Mouse (Mus musculus) gastrocnemius, adult 2 months (tissue): Measurements from ENCODE around the gene Odf2l. TPM values are rescaled to one million over a fixed set of nuclear protein-coding genes. Genes with fewer than 3 reads are reported as not detected.

Source experiments
- DNase-seq: peaks from one replicate; pipeline ENCODE4 v3.0.0; 2022
- H3K27ac ChIP-seq: fragments of 200-600 bp; 2 replicates; pipeline ENCODE4 v1.8.1; 2022; ENCODE audit warnings: mild to moderate bottlenecking
- H3K4me3 ChIP-seq: fragments of 200-600 bp; 2 replicates; pipeline ENCODE4 v1.8.1; 2022; ENCODE audit warnings: mild to moderate bottlenecking, moderate library complexity
- CTCF ChIP-seq: fragments of 200-600 bp; IDR thresholded peaks from 2 replicates; pipeline ENCODE4 v1.8.1; 2022; ENCODE audit warnings: antibody characterized with exemption, mild to moderate bottlenecking, moderate library complexity
- intact Hi-C: fragments of 180-260 bp; cut with DNase I; formaldehyde crosslinking; loops from one replicate; pipeline ENCODE4 v1.15.1; 2025
- long read RNA-seq, 2 experiments: library from polyadenylated mRNA; stranded (forward); transcript quantifications; one replicate each; pipeline ENCODE4 v2.0.0; 2021
- total RNA-seq, 2 experiments: library from RNA; stranded (reverse); gene quantifications; 2 replicates each; pipeline ENCODE4 v1.2.3; 2021

The Odf2l gene
- 1 to 10 TPM; 7.1 to 9.9 TPM for total RNA-seq
- long read RNA-seq, experiment 1, partial matches to known transcripts: 1 of 3 reads
- long read RNA-seq, experiment 1, other reads (novel, unspliced or antisense): 2 of 3 reads
- long read RNA-seq, experiment 2, partial matches to known transcripts: 0 of 3 reads
- long read RNA-seq, experiment 2, other reads (novel, unspliced or antisense): 3 of 3 reads

- intact Hi-C loops: no loop called here
- Histone ChIP-seq H3K27ac (peak within 1 kb of the TSS; percentile 98), H3K4me3 (peak within 1 kb of the TSS; percentile 90)
- no peak for TF ChIP-seq CTCF
- peak; percentile 98 for DNase-seq
Observed at GRCm38 (mm10) chr3:145118254-145119001, at the start of gene Odf2l. Gene Odf2l (plus strand): TSS chr3:145118588.

GRCm38 (mm10) chr3:145068964-145069363 is 49.4 kb upstream of the Odf2l start:
- TF ChIP-seq CTCF: no peak
- intact Hi-C loops: no loop called here
- H3K4me3 ChIP-seq: no peak overlapping the region
- H3K27ac ChIP-seq: no peak overlapping the region
- no peak for DNase-seq

GRCm38 (mm10) chr3:145072339-145072738 is 46.0 kb upstream of the Odf2l start:
- TF ChIP-seq CTCF: no peak
- intact Hi-C loops: no loop called here
- no peak for DNase-seq
- no peak overlapping the region for H3K27ac ChIP-seq
- no peak overlapping the region for H3K4me3 ChIP-seq

- Histone ChIP-seq H3K4me3 (no peak overlapping the region), H3K27ac (no peak overlapping the region)
- TF ChIP-seq CTCF: no peak
- intact Hi-C loops: no loop called here
- DNase-seq: no peak
Observed at GRCm38 (mm10) chr3:145078405-145078804, 40.0 kb upstream of the Odf2l start.

- TF ChIP-seq CTCF: no peak
- no peak overlapping the region for H3K4me3 ChIP-seq
- no peak overlapping the region for H3K27ac ChIP-seq
- no peak for DNase-seq
- intact Hi-C loops: no loop called here
Observed at GRCm38 (mm10) chr3:145080904-145081303, 37.5 kb upstream of the Odf2l start.

GRCm38 (mm10) chr3:145083081-145083480 is 35.3 kb upstream of the Odf2l start:
- DNase-seq: no peak

GRCm38 (mm10) chr3:145086180-145086579 is 32.2 kb upstream of the Odf2l start:
- intact Hi-C loops: no loop called here
- no peak for TF ChIP-seq CTCF
- Histone ChIP-seq H3K4me3 (no peak overlapping the region), H3K27ac (no peak overlapping the region)
- no peak for DNase-seq

More at GRCm38 (mm10) chr3:145083081-145083480, 35.3 kb upstream of the Odf2l start:
- intact Hi-C loops: no loop called here
- TF ChIP-seq CTCF: no peak
- no peak overlapping the region for H3K4me3 ChIP-seq
- H3K27ac ChIP-seq: no peak overlapping the region

- intact Hi-C loops: no loop called here
- DNase-seq: no peak
- H3K27ac ChIP-seq: no peak overlapping the region
- H3K4me3 ChIP-seq: no peak overlapping the region
- TF ChIP-seq CTCF: no peak
Observed at GRCm38 (mm10) chr3:145087857-145088598, 30.4 kb upstream of the Odf2l start.

- no peak for DNase-seq
- intact Hi-C loops: no loop called here
Observed at GRCm38 (mm10) chr3:145099291-145099690, 19.1 kb upstream of the Odf2l start, which contains the start of gene Clca2. Gene Clca2 (minus strand): TSS chr3:145099443.

GRCm38 (mm10) chr3:145101891-145102555 is 16.4 kb upstream of the Odf2l start:
- H3K4me3 ChIP-seq: peak overlapping the region; percentile 62
- intact Hi-C loops: no loop called here

More at GRCm38 (mm10) chr3:145099291-145099690, 19.1 kb upstream of the Odf2l start, which contains the start of gene Clca2:
- Histone ChIP-seq H3K27ac (peak within 1 kb of the TSS; percentile 44), H3K4me3 (no peak within 1 kb of the TSS)
- TF ChIP-seq CTCF: no peak

GRCm38 (mm10) chr3:145103321-145103720 is 15.1 kb upstream of the Odf2l start:
- peak overlapping the region; percentile 76 for H3K27ac ChIP-seq
- no peak for TF ChIP-seq CTCF
- intact Hi-C loops: no loop called here
- DNase-seq: no peak
- H3K4me3 ChIP-seq: no peak overlapping the region

More at GRCm38 (mm10) chr3:145101891-145102555, 16.4 kb upstream of the Odf2l start:
- H3K27ac ChIP-seq: peak overlapping the region; percentile 76
- peak; percentile 44 for DNase-seq
- TF ChIP-seq CTCF: no peak

GRCm38 (mm10) chr3:145103770-145104169 is 14.6 kb upstream of the Odf2l start:
- no peak for DNase-seq
- no peak for TF ChIP-seq CTCF
- Histone ChIP-seq H3K27ac (peak overlapping the region; percentile 76), H3K4me3 (no peak overlapping the region)
- intact Hi-C loops: no loop called here
